Mouse (Mus musculus) lung, adult 2 months (tissue): ENCODE measurements at regions not wholly inside any gene's neighbourhood (a gene's known extent, or its start where the extent isn't known, plus 50 kb on each side); places are given as distances from the start of the nearest gene placed in this dataset.

ENCODE experiments used
- CTCF ChIP-seq: fragments of 200-500 bp; IDR thresholded peaks from 2 replicates; pipeline ENCODE4 v1.5.1; 2011; ENCODE audit warnings: mild to moderate bottlenecking, low read length, control low read depth; ENCODE audit not compliant: insufficient read depth
- POLR2A ChIP-seq: fragments of 200-500 bp; IDR thresholded peaks from 2 replicates; pipeline ENCODE4 v1.6.1; 2011; ENCODE audit warnings: low read depth, mild to moderate bottlenecking, control low read depth, low read length, borderline replicate concordance; ENCODE audit errors: extremely low read depth

- TF ChIP-seq CTCF (no peak), POLR2A (no peak)
Measured at GRCm38 (mm10) chr7:115258626-115259025, 515.1 kb downstream of the Insc start.
